Mouse (Mus musculus): Measurements from ENCODE around the gene Pgls. TPM values are rescaled to one million over a fixed set of nuclear protein-coding genes. Genes with fewer than 3 reads are reported as not detected.

The Pgls gene
- polyA plus RNA-seq (2014; fragmentation: Illumina TruSeq; extraction: RNeasy Lipid Tissue Mini Kit (QIAGEN cat#74804)), result 0.17 TPM

DNA sequence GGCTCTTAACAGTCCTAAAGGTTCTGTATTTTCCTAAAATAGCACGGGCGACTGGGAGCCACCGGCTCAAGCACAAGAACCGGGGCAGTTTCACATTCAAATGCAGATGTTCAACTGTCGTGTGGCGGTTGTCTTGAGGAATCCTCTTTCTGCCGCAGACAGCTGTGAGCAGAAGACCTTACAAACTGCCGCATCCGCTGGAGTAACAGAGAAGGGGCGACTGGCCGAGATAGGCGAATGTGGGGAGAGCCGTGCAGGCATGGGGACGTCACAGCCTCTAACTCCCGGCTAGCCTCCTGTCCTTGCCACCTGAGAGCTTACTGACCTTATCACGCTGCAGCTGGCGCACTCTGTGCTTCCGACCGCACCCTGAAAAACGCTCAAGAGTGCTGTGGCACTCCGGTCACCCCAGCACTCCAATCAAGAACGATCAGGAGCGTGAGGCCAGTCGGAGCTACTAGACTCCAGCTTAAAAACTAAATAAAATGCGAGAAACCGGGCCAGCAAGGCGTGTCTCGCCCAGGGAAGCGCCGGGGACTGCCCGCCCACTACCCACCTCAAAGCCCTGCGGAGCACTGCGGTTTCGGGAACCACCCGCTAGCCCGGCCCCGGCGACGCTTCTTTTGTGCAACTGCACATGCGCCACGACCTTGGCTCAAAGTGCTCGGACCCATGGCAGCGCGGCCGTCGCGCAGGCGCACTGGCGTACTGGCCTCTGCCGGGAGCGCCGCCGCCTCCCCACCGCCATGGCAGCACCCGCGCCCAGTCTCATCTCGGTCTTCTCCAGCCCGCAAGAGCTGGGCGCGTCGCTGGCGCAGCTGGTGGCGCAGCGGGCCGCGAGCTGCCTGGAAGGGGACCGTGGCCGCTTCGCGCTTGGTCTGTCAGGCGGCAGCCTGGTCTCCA, at the start of gene Pgls:
TSS of gene Pgls (plus strand) at position 706 of the 903 bp plus-strand sequence.

DNA sequence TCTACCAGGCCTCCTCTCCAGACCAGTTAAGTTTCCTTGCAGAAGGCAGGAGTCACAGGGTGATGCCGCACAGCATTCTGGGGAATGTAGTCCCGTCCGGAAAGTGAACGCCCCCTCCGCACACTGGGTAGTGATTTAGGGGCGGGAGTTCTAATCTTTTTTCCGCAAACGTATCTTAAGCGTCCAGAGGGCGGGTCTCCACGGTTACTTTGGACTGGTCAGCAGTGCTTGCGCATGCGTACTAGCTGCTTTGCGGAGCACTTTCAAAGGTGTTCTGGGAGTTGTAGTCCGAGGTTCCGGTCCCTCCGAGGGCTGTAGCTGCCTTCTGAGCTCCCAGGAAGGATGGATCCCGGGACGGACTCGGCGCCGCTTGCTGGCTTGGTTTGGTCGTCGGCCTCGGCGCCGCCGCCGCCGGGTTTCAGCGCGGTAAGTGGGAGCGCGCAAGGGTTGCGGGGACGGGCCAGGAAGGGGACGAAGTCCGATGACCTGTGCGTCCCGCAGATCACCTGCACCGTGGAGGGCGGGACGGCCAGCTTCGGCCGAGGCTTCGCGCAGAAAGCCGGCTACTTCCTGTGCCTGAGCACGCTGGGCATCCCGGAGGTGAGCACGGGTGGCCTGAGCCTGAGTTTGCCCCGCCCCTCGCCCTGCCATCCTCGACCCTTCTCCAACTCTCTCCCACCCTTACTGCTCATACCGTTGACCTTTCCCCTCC, 49.2 kb upstream of the Pgls start, which contains the start of gene Mvb12a:
TSS of gene Mvb12a (plus strand) at position 291 of the 712 bp plus-strand sequence.

DNA sequence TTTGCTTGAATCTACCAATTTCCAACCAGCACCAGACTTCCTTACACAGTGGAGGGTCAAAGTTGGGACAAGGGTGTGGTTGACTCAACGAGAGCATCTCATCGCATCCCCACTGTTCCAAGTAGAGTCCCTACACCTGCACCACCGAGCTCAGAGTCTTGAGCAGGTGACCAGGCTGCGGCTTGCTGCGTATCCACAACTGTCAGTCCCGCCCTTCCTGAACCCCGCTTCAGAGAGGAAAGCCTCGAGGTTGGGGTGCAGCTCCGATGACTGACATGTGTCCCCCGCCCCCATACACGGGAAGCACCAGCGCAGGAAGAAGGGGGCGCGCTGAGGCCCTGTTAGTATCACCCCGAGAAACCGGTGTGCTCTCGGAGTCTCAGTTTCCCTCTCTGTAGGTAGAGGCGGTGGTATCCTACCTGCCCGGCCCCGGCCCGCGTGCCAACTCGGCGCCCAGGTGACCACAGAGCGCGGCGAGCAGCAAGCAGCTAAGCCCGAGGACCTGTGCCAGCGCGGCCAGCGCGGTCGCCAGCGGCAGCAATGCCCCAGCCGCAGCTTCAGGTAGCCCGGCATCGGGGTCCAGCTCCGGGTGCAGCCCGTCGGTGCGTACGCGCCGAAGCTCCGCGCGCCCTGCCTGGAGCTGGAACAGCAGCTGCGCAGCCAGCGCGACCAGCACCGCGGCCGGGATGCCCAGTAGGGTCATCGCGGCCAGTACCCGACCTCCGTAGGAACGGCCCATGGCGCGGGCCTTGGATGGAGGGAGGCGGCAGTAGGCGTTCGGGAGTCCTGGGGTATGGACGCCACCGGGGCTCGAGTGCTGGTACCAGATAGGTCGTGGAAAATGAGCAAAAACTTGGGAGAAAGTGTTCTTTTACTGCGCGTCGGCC, 33.7 kb upstream of the Pgls start, which contains the start of gene Tmem221:
TSS of gene Tmem221 (minus strand) at position 801 of the 887 bp plus-strand sequence.

DNA sequence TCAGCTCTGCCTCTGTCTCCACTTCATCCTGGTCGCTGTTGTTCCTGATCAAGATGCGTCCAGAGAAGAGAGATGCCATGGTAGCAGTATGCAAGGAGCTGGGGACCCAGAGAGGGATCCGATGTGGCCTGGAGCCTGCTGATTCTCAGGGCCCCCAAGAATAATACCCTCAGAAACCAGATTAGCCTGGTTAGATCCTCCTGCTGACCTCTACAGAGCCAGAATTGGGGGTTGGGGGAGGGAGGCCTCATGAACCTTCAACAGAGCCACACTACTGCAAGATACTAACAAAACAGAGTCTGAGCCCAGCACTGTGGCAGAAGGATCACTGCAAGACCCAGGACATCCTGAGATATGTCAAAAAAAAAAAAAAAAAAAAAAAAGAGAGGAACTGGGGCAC, 25.5 kb upstream of the Pgls start, which contains the start of gene Nxnl1:
TSS of gene Nxnl1 (minus strand) at position 101 of the 400 bp plus-strand sequence.

DNA sequence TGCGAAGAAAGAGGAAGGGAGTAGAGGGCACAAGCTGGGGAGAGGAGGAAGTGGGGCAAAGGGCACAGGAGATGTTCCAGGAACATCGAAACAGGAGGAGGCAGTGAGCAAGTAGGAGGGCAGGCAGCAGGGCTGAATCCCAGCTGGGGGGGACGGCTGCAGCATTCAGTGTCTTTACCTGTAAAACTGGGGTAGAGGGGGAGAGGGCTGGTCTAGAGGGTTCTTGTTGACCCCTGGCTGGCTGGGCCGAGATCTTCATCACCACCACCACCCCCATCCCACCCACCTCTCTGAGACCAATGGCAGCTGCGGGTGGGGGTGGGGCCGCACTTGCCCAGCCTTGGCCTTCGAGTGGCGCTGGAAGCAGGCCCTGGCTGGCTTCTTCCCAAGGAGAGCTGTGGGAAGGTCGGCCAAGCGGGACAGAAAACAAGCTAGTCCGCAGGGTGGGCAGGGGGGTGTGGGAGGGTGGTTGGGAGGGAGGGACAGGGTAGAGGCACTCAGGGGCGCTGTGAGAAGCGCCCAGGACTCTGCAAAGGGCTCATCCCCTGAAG, 23.5 kb upstream of the Pgls start, which contains the start of gene Slc27a1:
TSS of gene Slc27a1 (plus strand) at position 496 of the 551 bp plus-strand sequence.

DNA sequence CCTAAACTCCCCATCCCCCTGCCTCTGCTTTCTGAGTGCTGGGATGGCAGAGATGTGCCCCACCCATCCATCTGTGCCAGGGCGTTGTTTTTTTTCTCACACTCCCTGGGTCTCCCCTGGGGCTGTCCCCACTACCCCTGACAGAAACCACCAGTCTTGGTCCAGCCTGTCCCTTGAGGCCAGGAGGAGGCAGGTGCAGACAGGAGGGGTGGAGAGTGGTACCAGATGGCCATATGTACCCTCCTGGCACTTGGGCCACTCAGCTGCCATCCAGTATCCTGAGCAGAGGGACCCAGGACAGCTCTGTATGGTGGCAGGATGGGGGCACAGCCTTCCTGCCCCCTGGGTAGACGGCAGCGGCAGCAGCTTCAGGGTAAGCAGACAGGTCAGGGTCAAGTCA, 5.5 kb downstream of the Pgls start, which contains the start of gene Fam129c:
TSS of gene Fam129c (plus strand) at position 198 of the 400 bp plus-strand sequence.

DNA sequence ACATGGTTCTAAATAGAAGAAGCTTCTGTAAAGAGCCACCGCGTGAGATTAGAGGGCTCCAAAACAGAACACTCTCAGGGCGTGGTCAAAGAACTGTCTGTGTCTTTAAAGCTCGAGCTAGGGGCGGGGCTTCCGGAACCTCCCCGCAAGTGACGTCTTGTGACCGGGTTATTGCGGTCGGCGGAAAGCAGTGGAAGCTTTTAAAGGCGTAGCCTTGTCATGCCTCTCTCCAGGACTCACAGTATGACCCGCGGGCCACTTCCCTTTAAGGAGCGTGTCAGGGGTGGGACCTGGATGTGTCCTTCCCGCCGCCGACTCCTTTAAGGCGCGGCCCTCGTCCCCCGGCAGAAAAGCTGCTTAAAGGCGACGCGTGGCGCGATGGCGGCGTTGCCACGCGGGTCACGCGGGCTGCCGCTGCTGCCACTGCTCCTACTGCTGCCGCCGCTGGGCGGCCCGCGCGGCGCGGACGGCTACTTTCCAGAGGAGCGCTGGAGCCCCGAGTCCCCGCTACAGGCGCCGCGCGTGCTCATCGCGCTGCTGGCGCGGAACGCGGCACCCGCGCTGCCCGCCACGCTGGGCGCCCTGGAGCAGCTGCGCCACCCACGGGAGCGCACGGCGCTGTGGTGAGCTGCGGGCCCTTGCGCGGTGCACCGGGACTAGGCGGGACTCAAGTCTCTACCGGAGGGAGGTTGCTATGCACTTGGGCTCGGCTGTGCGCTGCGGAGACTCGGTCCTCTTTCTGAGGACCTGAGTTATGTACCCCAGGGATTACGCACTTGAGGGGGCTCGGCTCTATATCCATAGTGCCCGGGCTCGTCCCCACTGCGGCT, 19.1 kb downstream of the Pgls start, which contains the start of gene Colgalt1:
TSS of gene Colgalt1 (plus strand) at position 177 of the 830 bp plus-strand sequence.

Other genes with a start within 250 kb of the Pgls start
- gene Use1, start 225.3 kb upstream of the Pgls start, polyA plus RNA-seq (2014; fragmentation: Illumina TruSeq; extraction: RNeasy Lipid Tissue Mini Kit (QIAGEN cat#74804)), result 1.5 TPM
- 1.2 TPM for gene Ocel1, start 220.9 kb upstream of the Pgls start, polyA plus RNA-seq (2014; fragmentation: Illumina TruSeq; extraction: RNeasy Lipid Tissue Mini Kit (QIAGEN cat#74804))
- gene Nr2f6, start 210.2 kb upstream of the Pgls start, polyA plus RNA-seq (2014; fragmentation: Illumina TruSeq; extraction: RNeasy Lipid Tissue Mini Kit (QIAGEN cat#74804)), result 1.3 TPM
- 0.31 TPM for gene Ushbp1, start 196.4 kb upstream of the Pgls start, polyA plus RNA-seq (2014; fragmentation: Illumina TruSeq; extraction: RNeasy Lipid Tissue Mini Kit (QIAGEN cat#74804))
- gene Babam1, start 195.3 kb upstream of the Pgls start, polyA plus RNA-seq (2014; fragmentation: Illumina TruSeq; extraction: RNeasy Lipid Tissue Mini Kit (QIAGEN cat#74804)), result 8.6 TPM
- gene Ankle1, start 186.2 kb upstream of the Pgls start, polyA plus RNA-seq (2014; fragmentation: Illumina TruSeq; extraction: RNeasy Lipid Tissue Mini Kit (QIAGEN cat#74804)), result 0.54 TPM
- gene Abhd8, start 128.5 kb upstream of the Pgls start, polyA plus RNA-seq (2014; fragmentation: Illumina TruSeq; extraction: RNeasy Lipid Tissue Mini Kit (QIAGEN cat#74804)), result 0.68 TPM
- 9.7 TPM for gene Mrpl34, start 127.2 kb upstream of the Pgls start, polyA plus RNA-seq (2014; fragmentation: Illumina TruSeq; extraction: RNeasy Lipid Tissue Mini Kit (QIAGEN cat#74804))
- gene Dda1, start 123.0 kb upstream of the Pgls start, polyA plus RNA-seq (2014; fragmentation: Illumina TruSeq; extraction: RNeasy Lipid Tissue Mini Kit (QIAGEN cat#74804)), result 3.4 TPM
- 1.00 TPM for gene Ano8, start 106.2 kb upstream of the Pgls start, polyA plus RNA-seq (2014; fragmentation: Illumina TruSeq; extraction: RNeasy Lipid Tissue Mini Kit (QIAGEN cat#74804))
- gene Gtpbp3, start 104.1 kb upstream of the Pgls start, polyA plus RNA-seq (2014; fragmentation: Illumina TruSeq; extraction: RNeasy Lipid Tissue Mini Kit (QIAGEN cat#74804)), result 1.3 TPM
- 0.46 TPM for gene Plvap, start 80.4 kb upstream of the Pgls start, polyA plus RNA-seq (2014; fragmentation: Illumina TruSeq; extraction: RNeasy Lipid Tissue Mini Kit (QIAGEN cat#74804))
- gene Ccdc194, start 66.5 kb upstream of the Pgls start, polyA plus RNA-seq (2014; fragmentation: Illumina TruSeq; extraction: RNeasy Lipid Tissue Mini Kit (QIAGEN cat#74804)), result not detected
- gene Bst2, start 54.7 kb upstream of the Pgls start, polyA plus RNA-seq (2014; fragmentation: Illumina TruSeq; extraction: RNeasy Lipid Tissue Mini Kit (QIAGEN cat#74804)), result 8.3 TPM
- 0.66 TPM for gene Mvb12a, start 49.3 kb upstream of the Pgls start, polyA plus RNA-seq (2014; fragmentation: Illumina TruSeq; extraction: RNeasy Lipid Tissue Mini Kit (QIAGEN cat#74804))
- gene Tmem221, start 33.3 kb upstream of the Pgls start, polyA plus RNA-seq (2014; fragmentation: Illumina TruSeq; extraction: RNeasy Lipid Tissue Mini Kit (QIAGEN cat#74804)), result 3.4 TPM
- 0.26 TPM for gene Nxnl1, start 25.6 kb upstream of the Pgls start, polyA plus RNA-seq (2014; fragmentation: Illumina TruSeq; extraction: RNeasy Lipid Tissue Mini Kit (QIAGEN cat#74804))
- gene Slc27a1, start 23.3 kb upstream of the Pgls start, polyA plus RNA-seq (2014; fragmentation: Illumina TruSeq; extraction: RNeasy Lipid Tissue Mini Kit (QIAGEN cat#74804)), result 4.7 TPM
- not detected for gene Fam129c, start 5.5 kb downstream of the Pgls start, polyA plus RNA-seq (2014; fragmentation: Illumina TruSeq; extraction: RNeasy Lipid Tissue Mini Kit (QIAGEN cat#74804))
- gene Colgalt1, start 18.8 kb downstream of the Pgls start, polyA plus RNA-seq (2014; fragmentation: Illumina TruSeq; extraction: RNeasy Lipid Tissue Mini Kit (QIAGEN cat#74804)), result 73.2 TPM
- not detected for gene Unc13a, start 79.6 kb downstream of the Pgls start, polyA plus RNA-seq (2014; fragmentation: Illumina TruSeq; extraction: RNeasy Lipid Tissue Mini Kit (QIAGEN cat#74804))
- not detected for gene Jak3, start 84.1 kb downstream of the Pgls start, polyA plus RNA-seq (2014; fragmentation: Illumina TruSeq; extraction: RNeasy Lipid Tissue Mini Kit (QIAGEN cat#74804))
- gene Insl3, start 97.0 kb downstream of the Pgls start, polyA plus RNA-seq (2014; fragmentation: Illumina TruSeq; extraction: RNeasy Lipid Tissue Mini Kit (QIAGEN cat#74804)), result not detected
- gene B3gnt3, start 109.6 kb downstream of the Pgls start, polyA plus RNA-seq (2014; fragmentation: Illumina TruSeq; extraction: RNeasy Lipid Tissue Mini Kit (QIAGEN cat#74804)), result 2.2 TPM
- not detected for gene Fcho1, start 133.5 kb downstream of the Pgls start, polyA plus RNA-seq (2014; fragmentation: Illumina TruSeq; extraction: RNeasy Lipid Tissue Mini Kit (QIAGEN cat#74804))